Mouse (Mus musculus) erythroblast, embryonic 14.5 days (primary cell): ENCODE measurements around the gene St13. TPM values are rescaled to one million over a fixed set of nuclear protein-coding genes. Genes with fewer than 3 reads are reported as not detected.

Source experiments
- H3K27me3 ChIP-seq: 2 replicates; pipeline ENCODE4 v1.6.1; 2012; ENCODE audit warnings: inconsistent platforms; ENCODE audit not compliant: control insufficient read depth
- H3K36me3 ChIP-seq: 2 replicates; pipeline ENCODE4 v1.6.1; 2012; ENCODE audit warnings: mild to moderate bottlenecking, inconsistent platforms; ENCODE audit not compliant: control insufficient read depth
- H3K4me1 ChIP-seq: 2 replicates; pipeline ENCODE4 v1.6.1; 2012; ENCODE audit warnings: inconsistent platforms; ENCODE audit not compliant: control insufficient read depth
- H3K4me3 ChIP-seq: replicated peaks from 2 replicates; pipeline ENCODE3; 2012; ENCODE audit warnings: moderate library complexity, mild to moderate bottlenecking, inconsistent platforms
- H3K9me3 ChIP-seq: 2 replicates; pipeline ENCODE4 v1.6.1; 2012; ENCODE audit warnings: low read length, inconsistent platforms, mixed read lengths; ENCODE audit not compliant: control insufficient read depth
- GATA1 ChIP-seq: IDR thresholded peaks from 2 replicates; pipeline ENCODE4 v1.6.1; 2012; ENCODE audit warnings: low read length, inconsistent platforms, mixed read lengths
- TAL1 ChIP-seq: IDR thresholded peaks from 3 replicates; pipeline ENCODE4 v1.6.1; 2012; ENCODE audit warnings: low read length, inconsistent platforms, mixed read lengths
- polyA plus RNA-seq: library from polyadenylated mRNA; stranded (reverse); fragments of >175 nt; gene quantifications from 2 replicates; pipeline ENCODE4 v1.2.3, GENCODE M21; 2012

The St13 gene
- polyA plus RNA-seq, 1 experiment = 4.8 TPM

GRCm38 (mm10) chr15:81368601-81369000 is 31.3 kb downstream of the St13 start:
- H3K27me3 ChIP-seq = no peaks in the 10 kb centered on the region
- no peaks in the 10 kb centered on the region; the same call in 1 of the 2 replicates for H3K4me1 ChIP-seq
- TF ChIP-seq GATA1 (no peak), TAL1 (no peak)
- H3K36me3 ChIP-seq = peaks cover 70% of the 10 kb centered on the region
- H3K9me3 ChIP-seq = no peaks in the 10 kb centered on the region
- no peak overlapping the region for H3K4me3 ChIP-seq

DNA sequence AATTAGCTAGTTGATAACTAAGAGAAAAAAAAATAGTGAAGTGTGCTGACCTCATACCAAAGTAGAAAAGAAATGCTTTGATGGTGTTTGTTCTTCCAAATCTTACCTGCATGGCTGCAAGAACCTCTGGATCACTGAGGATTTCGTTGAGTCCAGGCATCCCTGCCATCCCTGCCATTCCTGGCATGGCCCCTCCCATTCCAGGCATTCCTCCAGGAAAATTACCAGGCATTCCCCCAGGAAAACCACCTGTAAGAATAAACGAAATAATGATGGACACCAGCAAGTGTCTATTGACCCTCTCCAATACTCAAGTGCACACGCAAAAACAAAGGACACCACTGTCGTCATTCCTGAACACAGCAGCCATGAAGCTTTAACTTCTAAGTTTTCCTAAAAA is 33.6 kb downstream of the St13 start:
- TF ChIP-seq TAL1 (no peak), GATA1 (no peak)
- Histone ChIP-seq H3K4me3 (no peak overlapping the region), H3K36me3 (peaks cover 58% of the 10 kb centered on the region), H3K4me1 (peaks cover 13% of the 10 kb centered on the region), H3K9me3 (no peaks in the 10 kb centered on the region), H3K27me3 (no peaks in the 10 kb centered on the region)

GRCm38 (mm10) chr15:81365246-81365645 is 34.6 kb downstream of the St13 start:
- no peaks in the 10 kb centered on the region for H3K27me3 ChIP-seq
- H3K36me3 ChIP-seq = peaks cover 50% of the 10 kb centered on the region
- H3K4me3 ChIP-seq = no peak overlapping the region
- TF ChIP-seq GATA1 = no peak
- TF ChIP-seq TAL1 = no peak
- peaks cover 23% of the 10 kb centered on the region for H3K4me1 ChIP-seq
- H3K9me3 ChIP-seq = no peaks in the 10 kb centered on the region

DNA sequence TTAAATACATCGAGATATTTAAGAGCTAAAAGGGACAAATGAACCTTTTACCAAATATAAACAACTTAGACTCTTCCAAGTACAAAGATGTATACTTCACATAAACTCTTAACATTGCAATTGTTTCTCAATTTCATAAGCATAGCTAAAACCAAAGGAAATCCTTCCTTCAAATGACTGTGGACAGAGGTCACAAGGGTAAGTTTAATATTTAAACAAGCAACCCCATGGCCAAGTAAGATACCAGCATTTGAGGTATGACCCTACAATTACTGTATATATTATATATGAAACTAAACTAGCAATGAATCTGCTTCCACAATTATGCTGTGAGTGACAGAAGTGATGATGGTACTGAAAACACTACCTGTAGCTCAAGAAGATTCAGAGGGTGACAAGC is 35.6 kb downstream of the St13 start:
- Histone ChIP-seq H3K9me3 (no peaks in the 10 kb centered on the region), H3K27me3 (no peaks in the 10 kb centered on the region), H3K4me3 (no peak overlapping the region), H3K4me1 (peaks cover 33% of the 10 kb centered on the region), H3K36me3 (peaks cover 43% of the 10 kb centered on the region)
- TF ChIP-seq GATA1 (no peak), TAL1 (no peak)

GRCm38 (mm10) chr15:81362501-81362900 is 37.4 kb downstream of the St13 start:
- H3K9me3 ChIP-seq = no peaks in the 10 kb centered on the region
- no peak overlapping the region for H3K4me3 ChIP-seq
- H3K4me1 ChIP-seq = peaks cover 40% of the 10 kb centered on the region
- no peaks in the 10 kb centered on the region for H3K27me3 ChIP-seq
- H3K36me3 ChIP-seq = peaks cover 35% of the 10 kb centered on the region
- TF ChIP-seq GATA1 (no peak), TAL1 (no peak)

DNA sequence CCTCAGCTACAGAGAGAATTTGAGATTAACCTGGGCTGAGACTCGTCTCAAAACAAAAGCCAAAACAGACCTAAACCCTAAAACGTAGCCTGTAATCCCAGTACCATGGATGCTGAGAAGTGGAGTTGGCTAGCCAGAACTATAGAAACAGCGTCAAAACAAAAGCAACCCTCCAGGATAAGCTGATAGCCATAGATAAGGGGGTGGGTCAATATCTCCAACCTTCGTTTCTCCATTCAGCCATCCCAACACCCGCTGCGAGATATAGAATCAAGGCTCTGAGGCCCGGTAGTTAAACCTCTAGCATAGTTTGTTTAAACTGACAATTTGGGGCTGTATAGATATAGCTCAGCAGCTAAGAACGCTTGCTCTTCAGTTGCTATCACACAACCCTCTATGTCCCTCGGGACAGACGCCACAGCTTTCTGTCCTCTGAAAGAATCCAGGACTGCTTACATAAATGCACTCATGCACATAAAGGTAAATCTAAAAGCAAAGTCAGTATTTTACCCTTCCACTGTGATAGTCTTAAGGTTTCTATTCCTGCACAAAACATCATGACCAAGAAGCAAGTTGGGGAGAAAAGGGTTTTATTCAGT is 38.4 kb downstream of the St13 start:
- Histone ChIP-seq H3K27me3 (no peaks in the 10 kb centered on the region), H3K9me3 (no peaks in the 10 kb centered on the region), H3K4me1 (peaks cover 40% of the 10 kb centered on the region), H3K4me3 (peak overlapping the region; percentile 82), H3K36me3 (peaks cover 25% of the 10 kb centered on the region)
- TF ChIP-seq TAL1 (no peak), GATA1 (peak; percentile 58)

GRCm38 (mm10) chr15:81361022-81361404 is 38.9 kb downstream of the St13 start:
- no peak for TF ChIP-seq GATA1
- no peak for TF ChIP-seq TAL1
- H3K9me3 ChIP-seq = no peaks in the 10 kb centered on the region
- H3K36me3 ChIP-seq = peaks cover 21% of the 10 kb centered on the region
- peaks cover 40% of the 10 kb centered on the region for H3K4me1 ChIP-seq
- H3K4me3 ChIP-seq = peak overlapping the region; percentile 82
- H3K27me3 ChIP-seq = no peaks in the 10 kb centered on the region

- TF ChIP-seq GATA1 = no peak
- no peak for TF ChIP-seq TAL1
- H3K4me3 ChIP-seq = peak within 1 kb of the TSS; percentile 82
- no peaks in the 10 kb centered on the region for H3K9me3 ChIP-seq
- peaks cover 16% of the 10 kb centered on the region for H3K36me3 ChIP-seq
- H3K4me1 ChIP-seq = peaks cover 40% of the 10 kb centered on the region
- no peaks in the 10 kb centered on the region for H3K27me3 ChIP-seq
Measured at GRCm38 (mm10) chr15:81360345-81361021, 39.4 kb downstream of the St13 start, which contains the start of gene Slc25a17. Gene Slc25a17, minus strand, starts transcription at chr15:81360812.

DNA sequence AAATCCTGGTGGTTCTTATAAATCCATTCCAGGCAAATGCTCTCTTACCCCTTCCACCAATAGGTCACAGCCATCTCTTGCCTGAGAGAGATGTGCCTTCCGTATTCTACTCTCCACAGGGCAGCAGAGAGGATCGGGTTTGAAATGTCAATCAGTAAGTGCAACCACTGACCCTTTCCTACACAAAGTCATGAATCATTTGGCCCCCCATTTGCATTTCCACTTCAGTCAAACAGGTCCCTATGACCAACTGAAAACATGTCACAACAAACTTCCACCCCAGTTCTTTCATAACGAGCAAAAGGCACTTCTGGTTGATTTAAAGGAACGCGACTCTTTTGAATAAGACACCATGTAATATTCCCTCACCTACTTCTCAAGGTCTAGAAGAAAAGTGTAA is 40.5 kb downstream of the St13 start:
- Histone ChIP-seq H3K9me3 (no peaks in the 10 kb centered on the region), H3K4me3 (peak overlapping the region; percentile 82), H3K36me3 (peaks cover 10% of the 10 kb centered on the region), H3K27me3 (no peaks in the 10 kb centered on the region), H3K4me1 (peaks cover 40% of the 10 kb centered on the region)
- no peak for TF ChIP-seq GATA1
- TF ChIP-seq TAL1 = no peak

DNA sequence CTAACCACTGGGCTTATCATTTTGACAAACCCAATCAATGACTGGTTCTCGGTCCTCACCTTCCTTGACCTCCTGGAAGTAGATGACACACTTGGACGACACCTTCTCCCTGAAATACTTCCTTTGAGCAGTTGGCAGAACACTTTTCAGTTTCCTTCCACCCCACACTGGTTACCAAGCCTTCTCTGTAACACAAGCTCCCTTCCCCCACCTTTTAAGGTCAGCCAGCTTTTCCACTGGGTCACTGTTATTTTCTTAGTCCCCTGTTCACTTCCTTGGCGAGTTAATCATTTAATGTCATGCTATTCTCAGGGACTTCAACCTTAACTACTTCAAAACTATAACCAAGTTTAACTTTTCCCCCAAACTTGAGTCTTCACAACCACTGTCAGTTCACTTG is 40.9 kb downstream of the St13 start:
- Histone ChIP-seq H3K36me3 (peaks cover 12% of the 10 kb centered on the region), H3K9me3 (no peaks in the 10 kb centered on the region), H3K27me3 (no peaks in the 10 kb centered on the region), H3K4me1 (peaks cover 40% of the 10 kb centered on the region), H3K4me3 (no peak overlapping the region)
- no peak for TF ChIP-seq TAL1
- TF ChIP-seq GATA1 = no peak
